Mouse (Mus musculus) thymus, adult 18-20 months (tissue): Measurements from ENCODE around the gene Mrpl10.

Experiments
- DNase-seq, 2 experiments: peaks; one replicate each; pipeline ENCODE4 v3.0.0; 2022; ENCODE audit warnings: mixed read lengths in 2 of 2

Gene Mrpl10

GRCm38 (mm10) chr11:97029686-97030417, 11.5 kb upstream of the Mrpl10 start, which contains the start of gene Scrn2:
Gene Scrn2 (plus strand): TSS chr11:97029938.
- peak; percentile 46 to 63 for DNase-seq

GRCm38 (mm10) chr11:97030426-97030825, 10.9 kb upstream of the Mrpl10 start:
- DNase-seq: no peak

- no peak for DNase-seq
Observed at GRCm38 (mm10) chr11:97031977-97032376, 9.4 kb upstream of the Mrpl10 start.

- no peak for DNase-seq
Observed at GRCm38 (mm10) chr11:97032499-97032898, 8.9 kb upstream of the Mrpl10 start.

- no peak for DNase-seq
Observed at GRCm38 (mm10) chr11:97033781-97034180, 7.6 kb upstream of the Mrpl10 start.

GRCm38 (mm10) chr11:97036141-97036540, 5.2 kb upstream of the Mrpl10 start:
- DNase-seq: no peak

GRCm38 (mm10) chr11:97038881-97039280, 2.5 kb upstream of the Mrpl10 start:
- DNase-seq: no peak

GRCm38 (mm10) chr11:97040301-97041021, 899 bp upstream of the Mrpl10 start:
- DNase-seq: no peak

GRCm38 (mm10) chr11:97044902-97045301, 3.5 kb downstream of the Mrpl10 start:
- no peak for DNase-seq

- DNase-seq: no peak
Observed at GRCm38 (mm10) chr11:97045861-97046260, 4.5 kb downstream of the Mrpl10 start.

- no peak for DNase-seq
Observed at GRCm38 (mm10) chr11:97048090-97048650, 6.8 kb downstream of the Mrpl10 start.

- DNase-seq: no peak
Observed at GRCm38 (mm10) chr11:97049492-97050085, 8.2 kb downstream of the Mrpl10 start.

GRCm38 (mm10) chr11:97050216-97050943, 9.0 kb downstream of the Mrpl10 start, which contains the start of gene Osbpl7:
Gene Osbpl7 (plus strand): TSS chr11:97050628.
- peak; percentile 78 to 79 for DNase-seq

GRCm38 (mm10) chr11:97050944-97051586, 9.7 kb downstream of the Mrpl10 start:
- DNase-seq: no peak

GRCm38 (mm10) chr11:97052219-97052646, 10.9 kb downstream of the Mrpl10 start:
- no peak for DNase-seq

GRCm38 (mm10) chr11:97063274-97063920, 22.0 kb downstream of the Mrpl10 start:
- DNase-seq: no peak

- no peak for DNase-seq
Observed at GRCm38 (mm10) chr11:97063921-97064295, 22.5 kb downstream of the Mrpl10 start.

- DNase-seq: no peak
Observed at GRCm38 (mm10) chr11:97065538-97066295, 24.4 kb downstream of the Mrpl10 start.

- no peak for DNase-seq
Observed at GRCm38 (mm10) chr11:97066656-97067360, 25.4 kb downstream of the Mrpl10 start.

GRCm38 (mm10) chr11:97069333-97069732, 28.0 kb downstream of the Mrpl10 start:
- DNase-seq: no peak
